Mouse (Mus musculus) stomach, embryonic 16.5 days (tissue): ENCODE results near the gene Wdfy3. TPM values are rescaled to one million over a fixed set of nuclear protein-coding genes. Genes with fewer than 3 reads are reported as not detected.
"Not testable (repeated sequence)": the region's sequence is repeated elsewhere in the genome, so short reads cannot be mapped to it uniquely, and the experiment has no call there.

Source experiments
- ATAC-seq: fragments of 200-750 bp; cut with Nextera tagmentation; 2 replicates; pipeline ENCODE4 v1.8.0; 2017; ENCODE audit warnings: moderate number of reproducible peaks, moderate TSS enrichment; ENCODE audit not compliant: insufficient read depth, low FRiP score
- H3K27ac ChIP-seq: fragments of 300-500 bp; sonication (generic); 2 replicates; pipeline ENCODE4 v1.5.1; 2014; ENCODE audit warnings: low read length
- H3K27me3 ChIP-seq: fragments of 300-500 bp; sonication (generic); 2 replicates; pipeline ENCODE4 v1.6.1; 2014; ENCODE audit warnings: low read length, control low read depth, mixed read lengths; ENCODE audit not compliant: control insufficient read depth, insufficient read depth
- H3K36me3 ChIP-seq: fragments of 300-500 bp; sonication (generic); 2 replicates; pipeline ENCODE4 v1.6.1; 2014; ENCODE audit warnings: low read length; ENCODE audit not compliant: control insufficient read depth, insufficient read depth
- H3K4me1 ChIP-seq: fragments of 300-500 bp; sonication (generic); 2 replicates; pipeline ENCODE4 v1.6.1; 2014; ENCODE audit warnings: low read length, control low read depth, mixed read lengths; ENCODE audit not compliant: control insufficient read depth, insufficient read depth
- H3K4me2 ChIP-seq: fragments of 300-500 bp; sonication (generic); 2 replicates; pipeline ENCODE4 v1.6.1; 2014; ENCODE audit warnings: low read depth, low read length, mixed read lengths
- H3K4me3 ChIP-seq: fragments of 300-500 bp; sonication (generic); replicated peaks from 2 replicates; pipeline ENCODE4 v1.5.1; 2014; ENCODE audit warnings: mild to moderate bottlenecking, low read length
- H3K9ac ChIP-seq: fragments of 300-500 bp; sonication (generic); 2 replicates; pipeline ENCODE4 v1.6.1; 2014; ENCODE audit warnings: low read length
- H3K9me3 ChIP-seq: fragments of 300-500 bp; sonication (generic); replicated peaks from 2 replicates; pipeline ENCODE4 v1.6.1; 2016; ENCODE audit warnings: low read length, control low read depth; ENCODE audit not compliant: control insufficient read depth
- WGBS: fragments of 180-500 bp; shearing (Covaris S2); extraction: QIAGEN DNeasy Blood & Tissue Kit; methylation state at CpG from one replicate; pipeline ENCODE4 v1.1.7; 2014; 5-methylcytosine and 5-hydroxymethylcytosine counted together
- polyA plus RNA-seq: library from polyadenylated mRNA; unstranded; fragments of >200 nt; fragmentation: Nextera tagmentation; extraction: Ambion mirVana; gene quantifications from 2 replicates; pipeline ENCODE4 v1.2.1, GENCODE M21; 2015

Gene Wdfy3
- polyA plus RNA-seq, 1 experiment from 2014 or later: 11.8 TPM

GRCm38 (mm10) chr5:101854100-101854499 is 215.6 kb downstream of the Wdfy3 start:
- ATAC-seq: no peak
- Histone ChIP-seq H3K4me3 (no peak overlapping the region), H3K27ac (no peak overlapping the region), H3K27me3 (no peaks in the 10 kb centered on the region), H3K9me3 (no peaks in the 10 kb centered on the region), H3K9ac (no peak overlapping the region), H3K4me1 (no peaks in the 10 kb centered on the region), H3K4me2 (no peak overlapping the region), H3K36me3 (peaks cover 27% of the 10 kb centered on the region)
- 92% methylated on average over 11 of the region's 11 CpGs for WGBS

GRCm38 (mm10) chr5:101852116-101852680 is 217.5 kb downstream of the Wdfy3 start:
- 96% methylated on average over 21 of the region's 21 CpGs for WGBS
- no peaks in the 10 kb centered on the region for H3K4me1 ChIP-seq
- no peak for ATAC-seq
- no peaks in the 10 kb centered on the region for H3K27me3 ChIP-seq
- no peak overlapping the region for H3K9ac ChIP-seq
- no peak overlapping the region for H3K4me2 ChIP-seq
- H3K27ac ChIP-seq: no peak overlapping the region
- H3K4me3 ChIP-seq: no peak overlapping the region
- H3K36me3 ChIP-seq: peaks cover 24% of the 10 kb centered on the region
- H3K9me3 ChIP-seq: no peaks in the 10 kb centered on the region

GRCm38 (mm10) chr5:101851133-101851532 is 218.6 kb downstream of the Wdfy3 start:
- H3K36me3 ChIP-seq: peaks cover 31% of the 10 kb centered on the region
- no peaks in the 10 kb centered on the region for H3K4me1 ChIP-seq
- H3K27me3 ChIP-seq: no peaks in the 10 kb centered on the region
- H3K27ac ChIP-seq: no peak overlapping the region
- H3K9me3 ChIP-seq: no peaks in the 10 kb centered on the region
- ATAC-seq: no peak
- no peak overlapping the region for H3K4me3 ChIP-seq
- 77% methylated on average over 7 of the region's 7 CpGs for WGBS
- H3K4me2 ChIP-seq: no peak overlapping the region
- H3K9ac ChIP-seq: no peak overlapping the region

- WGBS: 57% methylated on average over 4 of the region's 4 CpGs
- peak overlapping the region; percentile 39 for H3K27ac ChIP-seq
- no peaks in the 10 kb centered on the region for H3K9me3 ChIP-seq
- peaks cover 19% of the 10 kb centered on the region for H3K36me3 ChIP-seq
- peak; percentile 87 for ATAC-seq
- H3K27me3 ChIP-seq: no peaks in the 10 kb centered on the region
- H3K4me3 ChIP-seq: no peak overlapping the region
- H3K4me1 ChIP-seq: no peaks in the 10 kb centered on the region
- H3K4me2 ChIP-seq: no peak overlapping the region
- H3K9ac ChIP-seq: no peak overlapping the region
These were observed 222.0 kb downstream of the Wdfy3 start for GRCm38 (mm10) chr5:101847762-101848161.

- no peak overlapping the region for H3K9ac ChIP-seq
- H3K9me3 ChIP-seq: no peaks in the 10 kb centered on the region
- peaks cover 20% of the 10 kb centered on the region for H3K36me3 ChIP-seq
- no peak for ATAC-seq
- H3K27ac ChIP-seq: peak overlapping the region; percentile 39
- WGBS: 76% methylated on average over 7 of the region's 7 CpGs
- H3K4me2 ChIP-seq: no peak overlapping the region
- H3K4me3 ChIP-seq: no peak overlapping the region
- no peaks in the 10 kb centered on the region for H3K4me1 ChIP-seq
- no peaks in the 10 kb centered on the region for H3K27me3 ChIP-seq
These were observed 222.4 kb downstream of the Wdfy3 start for GRCm38 (mm10) chr5:101847323-101847722.

GRCm38 (mm10) chr5:101845930-101846329 is 223.8 kb downstream of the Wdfy3 start:
- H3K4me2 ChIP-seq: no peak overlapping the region
- H3K27ac ChIP-seq: no peak overlapping the region
- no peaks in the 10 kb centered on the region for H3K27me3 ChIP-seq
- no peak for ATAC-seq
- 87% methylated on average over 8 of the region's 8 CpGs for WGBS
- no peaks in the 10 kb centered on the region for H3K4me1 ChIP-seq
- H3K4me3 ChIP-seq: no peak overlapping the region
- H3K9me3 ChIP-seq: no peaks in the 10 kb centered on the region
- H3K9ac ChIP-seq: no peak overlapping the region
- peaks cover 29% of the 10 kb centered on the region for H3K36me3 ChIP-seq

- Histone ChIP-seq H3K36me3 (peaks cover 33% of the 10 kb centered on the region), H3K4me2 (no peak overlapping the region), H3K4me3 (no peak overlapping the region), H3K27me3 (no peaks in the 10 kb centered on the region), H3K4me1 (no peaks in the 10 kb centered on the region), H3K9ac (no peak overlapping the region), H3K9me3 (no peaks in the 10 kb centered on the region), H3K27ac (no peak overlapping the region)
- ATAC-seq: no peak
- WGBS: 94% methylated on average over 14 of the region's 14 CpGs
These were observed 224.7 kb downstream of the Wdfy3 start for GRCm38 (mm10) chr5:101845011-101845410.

GRCm38 (mm10) chr5:101840476-101840875 is 229.2 kb downstream of the Wdfy3 start:
- no peaks in the 10 kb centered on the region for H3K4me1 ChIP-seq
- no peak for ATAC-seq
- 97% methylated on average over 5 of the region's 5 CpGs for WGBS
- no peak overlapping the region for H3K27ac ChIP-seq
- H3K9me3 ChIP-seq: no peaks in the 10 kb centered on the region
- H3K27me3 ChIP-seq: no peaks in the 10 kb centered on the region
- no peak overlapping the region for H3K9ac ChIP-seq
- peaks cover 35% of the 10 kb centered on the region for H3K36me3 ChIP-seq
- no peak overlapping the region for H3K4me3 ChIP-seq
- H3K4me2 ChIP-seq: no peak overlapping the region

- not testable (repeated sequence) for ATAC-seq, H3K4me3 ChIP-seq, H3K27me3 ChIP-seq, H3K4me2 ChIP-seq, H3K4me1 ChIP-seq, H3K9ac ChIP-seq, H3K27ac ChIP-seq, H3K9me3 ChIP-seq
- WGBS: 100% methylated on average over 2 of the region's 2 CpGs
- H3K36me3 ChIP-seq: peaks cover 39% of the 10 kb centered on the region
These were observed 232.1 kb downstream of the Wdfy3 start for GRCm38 (mm10) chr5:101837605-101838004.
